Mouse (Mus musculus): Measurements from ENCODE around the gene Chpt1.
"Not testable (repeated sequence)": the region's sequence is repeated elsewhere in the genome, so short reads cannot be mapped to it uniquely, and the experiment has no call there.

Gene Chpt1

DNA sequence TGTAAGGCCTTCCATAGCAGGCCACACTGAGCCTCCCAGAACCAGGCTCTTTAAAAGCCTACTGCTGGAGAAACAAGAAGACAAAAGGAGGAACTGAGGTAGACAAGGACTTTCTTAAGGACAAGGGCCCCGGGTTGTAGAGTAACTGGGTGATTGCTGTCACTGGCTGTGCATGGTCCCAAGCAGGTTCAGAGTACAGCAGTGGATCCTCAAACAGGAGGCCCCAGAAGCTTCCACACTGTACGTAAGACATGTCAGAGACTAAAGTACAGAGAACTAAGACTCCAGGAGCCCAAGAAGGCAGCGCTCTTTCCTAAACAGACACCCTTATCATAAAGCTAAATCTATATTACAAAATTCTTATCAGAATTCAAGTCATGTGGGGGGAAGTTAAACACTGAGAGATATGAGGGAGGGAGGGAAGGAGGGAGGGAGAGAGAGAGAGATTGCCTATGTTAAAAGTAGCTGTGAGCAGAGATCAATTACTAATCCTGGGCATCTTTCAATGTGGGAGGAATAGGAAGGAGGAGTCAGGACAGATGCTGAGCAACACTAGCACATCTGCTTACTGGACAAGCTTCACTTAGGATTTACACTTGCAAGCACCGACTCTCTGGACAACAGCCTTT, 8.8 kb downstream of the Chpt1 start:
- no peak for DNase-seq (ENCODE audit: extremely low spot score)

DNA sequence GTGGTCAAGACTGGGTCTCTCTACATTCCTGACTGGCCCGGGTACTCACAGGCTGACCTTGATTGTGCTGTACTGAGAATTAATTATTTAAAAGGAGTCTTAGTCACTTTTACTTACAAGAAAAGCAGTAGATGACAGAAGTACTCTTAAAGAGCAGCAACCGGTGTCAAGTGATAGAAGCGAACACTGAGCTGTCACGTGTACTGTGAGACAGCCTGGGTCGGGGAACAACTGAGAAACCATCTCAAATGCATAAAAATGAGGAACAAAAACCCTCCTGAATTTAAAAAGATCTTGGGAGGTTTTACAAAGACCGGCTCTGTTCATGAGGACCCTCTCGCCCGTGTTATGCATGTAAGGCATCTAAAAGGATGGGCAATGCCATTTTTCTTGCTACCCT, 11.2 kb downstream of the Chpt1 start:
- no peak for DNase-seq (ENCODE audit: extremely low spot score)

DNA sequence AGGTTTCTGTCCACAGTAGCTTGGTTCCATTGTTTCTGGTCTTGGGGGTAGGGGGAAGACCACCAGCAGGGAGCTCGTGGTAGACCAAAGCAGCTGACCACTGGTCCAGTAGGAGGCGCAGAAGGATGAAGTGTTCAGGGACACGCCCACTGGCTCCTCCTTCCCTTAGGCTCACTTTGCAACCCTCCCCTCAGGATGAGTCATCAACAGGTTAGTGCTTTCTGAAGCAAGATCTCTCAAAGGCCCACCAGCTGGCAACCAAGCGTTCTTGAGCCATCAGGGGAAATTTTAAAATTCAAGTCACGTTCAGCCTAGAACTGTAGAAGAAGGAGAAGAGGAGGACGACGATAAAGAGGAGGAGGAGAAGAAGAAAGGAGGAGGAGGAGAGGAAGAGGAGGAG, 12.2 kb downstream of the Chpt1 start:
- no peak for DNase-seq (ENCODE audit: extremely low spot score)

DNA sequence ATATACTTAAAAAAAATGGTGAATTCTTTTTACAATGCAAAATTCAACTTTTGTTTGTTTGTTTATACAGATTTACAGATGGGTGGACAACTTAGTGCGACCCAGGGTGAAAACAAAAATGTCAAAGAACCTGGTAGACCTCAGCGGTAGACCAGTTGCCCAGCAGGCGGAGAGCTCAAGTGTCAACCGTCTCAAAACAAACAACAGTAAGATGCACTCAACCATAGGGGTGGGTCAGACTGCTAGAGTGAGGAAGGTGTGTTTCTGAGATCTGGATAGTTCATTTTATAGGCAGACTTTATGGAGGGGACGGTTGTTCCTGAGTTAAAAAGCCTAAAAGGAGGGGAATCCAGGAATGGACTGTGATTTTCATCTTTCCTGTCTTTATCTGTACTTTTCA, 15.2 kb downstream of the Chpt1 start:
- no peak for DNase-seq (ENCODE audit: extremely low spot score)

DNA sequence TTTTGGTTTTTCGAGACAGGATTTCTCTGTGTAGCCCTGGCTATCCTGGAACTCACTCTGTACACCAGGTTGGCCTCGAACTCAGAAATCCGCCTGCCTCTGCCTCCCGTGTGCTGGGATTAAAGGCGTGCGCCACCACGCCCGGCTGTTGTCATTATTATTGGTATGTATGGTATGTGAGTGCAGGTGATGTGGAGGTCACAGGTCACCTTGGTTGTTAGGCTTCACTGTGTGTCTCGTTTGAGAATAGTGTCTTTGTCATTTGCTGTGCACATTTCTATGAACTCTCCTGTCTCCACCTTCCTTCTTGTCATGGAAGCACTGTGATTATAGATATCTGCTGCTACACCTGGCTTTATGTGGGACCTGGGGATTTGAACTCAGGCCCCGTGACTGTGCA, 21.0 kb downstream of the Chpt1 start:
- DNase-seq (ENCODE audit: extremely low spot score) = not testable (repeated sequence)

DNA sequence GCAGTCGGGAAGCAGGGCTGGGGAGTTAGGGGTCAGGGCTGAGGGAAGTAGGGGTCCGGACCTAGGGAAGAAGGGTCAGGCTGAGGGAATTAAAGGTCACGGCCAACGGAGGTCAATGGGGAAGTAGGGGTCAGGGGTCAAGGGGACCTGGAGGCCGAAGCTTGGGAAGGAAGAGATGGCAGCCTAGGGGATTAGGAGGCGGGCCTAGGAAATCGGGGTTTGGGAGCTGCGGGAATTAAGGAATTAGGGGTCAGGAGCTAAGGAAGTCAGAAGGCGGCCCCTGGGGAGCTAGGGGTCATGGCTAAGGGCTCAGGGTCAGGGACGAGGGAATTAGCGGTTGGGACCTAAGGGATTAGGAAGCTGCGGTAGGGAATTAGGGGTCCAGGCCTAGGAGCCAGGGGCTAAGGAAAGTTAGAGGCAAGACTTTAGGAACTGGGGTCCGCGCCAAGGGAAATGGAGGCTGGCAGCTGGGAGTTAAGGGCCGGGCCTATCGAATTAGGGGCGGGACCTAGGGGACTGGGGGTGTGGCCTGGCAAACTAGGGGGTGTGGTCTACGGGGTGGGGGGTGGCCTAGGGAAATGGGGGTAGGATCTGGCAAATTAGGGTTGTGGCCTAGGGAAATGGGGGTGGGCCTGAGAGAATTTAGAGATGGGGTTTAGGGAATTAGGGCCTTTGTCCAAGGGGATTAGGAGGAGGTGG, 43.6 kb downstream of the Chpt1 start:
- DNase-seq (ENCODE audit: extremely low spot score) = no peak

DNA sequence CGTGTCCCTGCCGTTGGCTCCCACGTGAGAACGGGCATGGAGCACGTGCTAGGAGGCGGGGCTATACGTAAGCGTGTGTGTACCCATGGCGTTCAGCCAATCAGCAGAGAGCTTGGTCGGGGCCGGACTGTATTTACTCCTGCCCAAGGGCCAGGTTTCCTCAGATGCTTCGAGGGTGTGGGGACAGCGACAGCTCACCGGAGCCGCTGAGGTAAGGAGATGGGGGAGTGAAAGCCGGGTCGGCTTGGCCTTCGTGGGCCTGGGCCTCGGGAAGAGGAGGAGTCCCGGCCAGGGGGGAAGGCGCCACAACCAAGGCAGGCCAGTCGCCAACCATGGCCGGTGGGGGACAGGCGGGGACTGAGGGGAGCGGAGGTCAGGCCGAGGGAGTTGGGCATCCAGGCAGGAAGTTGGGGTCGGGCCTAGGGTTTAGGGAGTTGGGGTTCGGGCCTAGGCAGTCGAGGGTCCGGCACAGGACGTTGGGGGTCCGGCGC, 44.3 kb downstream of the Chpt1 start, which contains the start of gene Sycp3:
Gene Sycp3 (plus strand): TSS at position 68 of the 491 bp plus-strand sequence.
- DNase-seq (ENCODE audit: extremely low spot score) = no peak

DNA sequence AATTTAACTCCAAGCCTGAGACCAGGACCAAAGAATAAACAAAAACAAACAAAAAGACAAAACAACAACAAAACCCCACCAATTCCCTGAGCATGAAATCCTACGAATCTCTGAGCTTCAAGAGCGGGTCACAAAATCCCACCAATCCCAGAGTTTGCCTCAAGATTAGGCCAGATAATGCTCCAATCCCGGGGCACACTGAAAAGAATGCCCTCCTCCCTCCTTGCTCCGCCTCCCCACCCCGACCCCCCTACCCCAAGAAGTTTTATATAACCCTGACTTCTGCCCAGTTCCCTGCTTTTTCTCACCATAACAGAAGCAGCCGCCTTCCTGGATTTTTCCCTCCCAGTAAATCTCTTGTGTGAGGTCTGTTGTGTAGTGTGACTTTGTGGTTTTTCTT, 46.1 kb downstream of the Chpt1 start:
- no peak for DNase-seq (ENCODE audit: extremely low spot score)

DNA sequence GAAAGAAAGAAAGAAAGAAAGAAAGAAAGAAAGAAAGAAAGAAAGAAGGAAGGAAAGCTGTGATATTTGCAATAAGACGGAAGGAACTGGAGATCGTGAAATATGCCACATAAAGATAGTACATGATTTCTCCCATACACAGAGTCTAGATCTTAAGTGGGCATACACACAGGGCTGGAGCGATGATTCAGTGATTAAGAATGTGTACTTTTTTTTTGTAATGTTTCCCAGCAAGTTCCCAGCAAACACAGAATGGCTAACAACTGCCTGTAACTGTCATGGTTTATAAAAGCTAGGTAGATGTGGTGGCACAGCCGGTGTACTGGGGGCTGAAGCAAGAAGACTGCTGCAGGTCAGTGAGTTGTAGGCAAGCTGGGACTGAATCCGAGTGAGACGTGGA, 51.9 kb downstream of the Chpt1 start:
- DNase-seq (ENCODE audit: extremely low spot score) = no peak

DNA sequence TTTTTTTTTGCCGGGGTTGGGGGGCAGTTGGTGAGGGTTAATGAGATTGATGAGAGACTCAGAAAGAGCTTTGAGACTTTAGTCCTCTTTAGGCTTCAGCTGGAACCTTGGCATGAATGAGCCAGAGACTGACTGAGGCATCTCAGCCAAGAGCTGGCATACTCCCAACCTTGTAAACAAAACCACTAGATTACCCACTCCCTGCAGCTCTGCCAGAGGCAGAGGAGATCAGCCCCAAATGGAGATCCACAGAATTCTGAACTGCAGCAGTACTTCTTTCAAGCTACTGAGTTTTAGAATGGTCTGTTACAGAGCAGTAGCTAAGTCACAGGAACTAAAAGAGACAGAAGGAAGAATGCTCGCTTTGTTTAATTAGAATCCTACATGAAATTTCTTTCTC, 52.7 kb downstream of the Chpt1 start:
- DNase-seq (ENCODE audit: extremely low spot score) = no peak

DNA sequence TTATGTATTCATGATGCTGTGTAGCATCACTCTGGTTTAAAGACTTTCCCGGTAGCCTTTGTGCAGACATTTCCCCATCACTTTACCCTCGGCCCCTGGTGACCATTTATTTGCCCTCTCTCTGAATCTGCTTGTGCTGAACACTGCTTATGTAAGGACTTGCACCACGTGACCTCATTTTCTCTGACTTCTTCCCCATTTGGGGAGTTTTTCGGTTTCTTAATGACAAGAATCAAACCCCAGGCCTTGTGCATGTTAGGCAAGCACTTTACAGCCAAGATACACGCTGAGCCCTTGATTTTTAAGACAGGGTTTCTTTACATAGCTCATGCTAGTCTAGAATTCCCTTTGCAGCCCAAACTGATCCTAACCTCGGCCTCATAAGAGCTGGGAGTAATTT, 62.6 kb downstream of the Chpt1 start:
- no peak for DNase-seq (ENCODE audit: extremely low spot score)

DNA sequence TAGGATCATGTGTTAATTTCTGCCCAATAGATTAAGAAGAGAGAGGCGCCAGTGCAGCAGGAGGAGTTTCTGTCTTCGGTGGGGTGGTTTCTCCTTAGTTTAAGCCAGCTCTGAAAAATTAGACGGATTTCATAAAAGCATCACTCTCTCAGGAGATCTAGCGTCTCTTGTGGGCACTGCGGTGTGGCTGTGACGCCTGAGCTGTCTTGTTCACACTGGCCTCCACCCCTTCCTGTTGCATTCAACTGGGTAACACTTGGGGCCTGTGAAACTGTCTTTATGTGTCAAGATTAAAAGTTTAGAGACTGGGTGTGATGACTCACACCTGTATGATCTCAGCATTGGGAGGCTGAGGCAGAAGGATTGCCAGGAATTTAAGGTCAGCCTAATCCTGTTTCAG, 75.9 kb downstream of the Chpt1 start:
- DNase-seq (ENCODE audit: extremely low spot score) = no peak

DNA sequence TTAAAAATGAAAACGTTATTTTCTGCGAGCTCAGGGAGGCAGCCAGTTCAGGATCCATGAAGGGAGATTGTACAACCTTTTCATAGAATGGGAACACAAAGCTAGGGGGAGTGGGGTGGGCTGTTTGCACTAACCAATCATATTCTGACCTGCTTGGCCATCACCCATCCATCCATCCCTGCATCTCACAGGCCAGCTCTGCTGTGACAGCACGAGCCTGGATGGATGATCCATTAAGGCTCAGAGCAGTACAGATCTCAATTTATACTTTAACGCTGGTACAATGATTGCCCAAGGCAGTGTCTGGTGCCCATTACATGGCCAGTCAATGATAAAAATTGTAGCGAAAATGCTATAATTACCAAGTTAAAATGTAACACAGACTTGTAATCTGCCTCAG, 77.0 kb downstream of the Chpt1 start:
- DNase-seq (ENCODE audit: extremely low spot score) = no peak

DNA sequence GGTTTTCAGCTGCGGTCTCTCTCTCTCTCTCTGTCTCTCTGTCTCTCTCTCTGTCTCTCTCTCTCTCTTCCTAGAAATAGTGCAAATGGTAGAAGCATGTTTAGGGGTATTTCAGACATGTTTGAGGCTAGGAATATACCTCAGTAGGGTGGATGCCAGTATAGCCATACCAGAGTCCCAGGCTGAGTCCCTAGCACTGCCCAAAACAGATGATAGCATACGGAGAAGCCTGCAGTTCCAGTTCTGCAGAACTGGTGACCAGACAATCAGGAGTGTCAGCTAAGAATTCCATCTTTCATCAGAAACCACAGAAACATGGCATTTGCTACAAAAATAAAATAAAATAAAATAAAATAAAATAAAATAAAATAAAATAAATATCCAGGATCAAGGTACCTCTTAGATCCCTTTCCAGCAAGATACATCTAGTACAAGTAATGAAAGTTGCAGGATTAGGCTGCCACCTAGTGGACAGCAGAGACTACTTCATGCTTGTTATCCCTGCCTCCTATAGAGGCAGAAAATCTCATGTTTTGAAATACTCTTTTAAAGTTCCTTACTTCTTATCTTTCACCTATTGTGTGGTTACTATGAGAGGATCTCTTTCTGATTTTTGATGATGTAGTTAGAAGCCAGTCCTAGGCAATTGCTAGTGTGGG, 77.6 kb downstream of the Chpt1 start:
- DNase-seq (ENCODE audit: extremely low spot score) = peak; percentile 25

DNA sequence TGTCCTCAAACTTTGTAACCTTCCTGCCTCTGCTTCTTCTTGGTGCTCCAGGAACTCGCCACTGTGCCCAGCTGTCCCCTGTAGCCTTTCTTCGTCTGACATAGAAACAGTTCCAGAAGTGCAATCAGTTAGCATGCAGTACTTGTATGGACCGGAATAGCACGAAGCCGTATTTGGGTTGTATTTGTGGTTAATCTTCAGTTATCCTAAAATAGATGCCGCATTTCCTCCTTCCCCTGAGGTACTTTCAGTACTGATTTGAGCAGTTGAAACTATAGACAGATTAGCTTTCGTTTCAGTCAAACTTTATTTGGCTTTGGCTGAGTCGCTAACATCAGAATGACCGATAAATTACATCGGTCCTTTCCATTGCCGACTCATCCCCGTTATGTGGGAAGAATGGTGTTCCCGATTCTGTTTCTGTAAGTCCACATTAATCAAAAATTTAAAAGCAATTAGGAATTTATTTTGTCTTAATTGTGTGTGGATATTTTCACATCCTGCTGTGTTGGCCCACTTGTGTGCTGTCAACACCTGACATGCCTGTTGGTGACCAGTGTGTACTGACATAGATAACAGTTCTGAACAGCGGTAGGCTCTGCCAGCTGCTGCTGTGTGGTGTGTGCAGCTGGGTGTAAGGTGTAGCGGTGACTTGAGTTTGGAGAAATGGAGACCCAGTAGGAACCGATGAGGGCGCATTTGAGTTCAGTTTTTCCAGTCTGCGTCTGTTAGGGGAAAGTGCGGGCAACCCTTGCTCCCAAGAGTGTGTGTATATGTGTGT, 83.0 kb downstream of the Chpt1 start:
- no peak for DNase-seq (ENCODE audit: extremely low spot score)

DNA sequence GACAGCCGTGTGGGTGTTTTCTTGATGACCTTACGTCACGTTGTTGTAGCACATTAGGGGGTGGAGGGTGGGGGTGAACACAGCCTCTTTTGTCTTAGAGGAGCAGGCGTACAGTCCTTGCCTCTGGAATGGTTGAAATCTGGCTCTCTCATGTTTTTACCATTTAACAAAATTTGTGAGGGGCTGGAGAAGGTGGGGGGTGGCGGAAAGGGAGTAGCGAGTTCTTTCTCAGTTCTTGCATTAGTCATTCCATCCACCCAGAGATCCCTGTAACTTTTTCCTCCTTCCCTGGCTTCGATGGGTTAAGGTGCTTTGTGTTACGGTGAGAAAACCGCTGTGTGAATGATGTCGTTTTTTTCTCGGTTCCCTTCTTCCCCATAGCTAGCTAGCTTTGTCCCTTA, 83.7 kb downstream of the Chpt1 start:
- no peak for DNase-seq (ENCODE audit: extremely low spot score)

DNA sequence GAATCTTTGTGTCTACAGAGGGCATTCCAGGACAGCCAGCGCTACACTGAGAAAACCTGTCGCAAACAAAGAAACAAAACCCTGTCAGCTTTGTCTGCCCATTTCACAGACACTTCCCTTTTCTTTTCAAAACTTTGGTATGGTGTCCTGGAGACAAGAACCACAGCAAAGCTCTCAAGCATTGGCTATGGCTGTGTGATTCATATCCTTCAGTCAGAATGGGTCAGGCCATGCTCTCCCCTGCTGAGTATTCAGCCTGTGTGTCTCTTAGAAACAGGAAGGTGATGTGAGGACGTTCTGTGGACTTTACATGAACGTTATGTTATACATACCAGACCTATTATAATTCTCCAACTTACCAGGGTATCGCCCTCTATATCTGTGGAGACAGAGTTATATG, 86.2 kb downstream of the Chpt1 start:
- DNase-seq (ENCODE audit: extremely low spot score) = no peak

DNA sequence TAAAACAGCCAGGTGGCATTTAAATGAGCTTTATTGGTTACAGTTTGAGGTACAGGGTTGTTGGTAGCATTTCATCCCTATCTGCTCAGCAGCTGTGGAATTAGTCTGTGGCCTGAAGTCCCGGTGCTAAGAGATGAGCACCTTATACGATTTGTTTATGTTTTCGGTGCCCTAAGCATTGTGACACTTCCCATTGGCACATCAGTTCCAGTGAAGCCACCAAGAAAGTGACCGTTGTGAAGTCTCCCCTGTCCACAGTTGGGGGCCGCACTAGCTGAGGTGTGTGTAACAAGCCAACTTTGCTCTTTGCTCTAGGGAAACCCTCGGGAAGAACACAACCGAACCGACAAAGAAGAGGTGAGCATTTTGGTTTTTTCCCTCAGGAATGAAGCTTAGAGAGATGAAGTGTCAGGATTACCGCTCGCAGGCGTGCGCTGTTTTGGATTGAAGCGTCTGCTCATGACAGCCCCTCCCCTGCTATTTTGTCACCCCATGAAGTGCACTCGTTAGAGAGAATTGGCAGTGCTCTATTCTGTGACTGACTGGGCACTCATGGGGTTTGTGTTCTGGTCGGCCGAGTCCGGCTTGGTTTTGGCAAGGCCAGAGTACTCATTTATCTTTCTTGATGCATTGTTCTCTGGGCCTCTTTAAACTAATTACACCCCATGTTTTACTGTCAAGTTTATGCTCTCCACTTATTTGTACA, 91.4 kb downstream of the Chpt1 start:
- no peak for DNase-seq (ENCODE audit: extremely low spot score)

DNA sequence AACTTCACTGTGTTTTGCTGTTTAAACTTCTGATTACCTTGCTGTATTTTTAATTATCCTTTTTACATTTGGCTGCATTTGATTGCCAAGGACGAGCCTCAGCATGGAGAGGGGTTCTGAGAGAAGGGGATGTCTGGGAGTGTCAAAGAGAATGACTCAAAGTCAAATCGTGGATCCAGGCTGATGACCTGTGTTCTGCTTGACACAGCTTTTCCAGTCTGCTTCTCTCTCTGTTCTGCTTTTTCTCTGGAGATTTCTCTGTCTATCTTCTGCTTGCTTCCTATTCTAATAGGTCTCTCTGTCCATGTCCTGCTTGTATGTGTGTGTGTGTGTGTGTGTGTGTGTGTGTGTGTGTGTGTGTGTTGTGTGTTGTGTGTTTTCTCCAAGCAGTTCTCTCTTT, 94.1 kb downstream of the Chpt1 start:
- no peak for DNase-seq (ENCODE audit: extremely low spot score)

DNA sequence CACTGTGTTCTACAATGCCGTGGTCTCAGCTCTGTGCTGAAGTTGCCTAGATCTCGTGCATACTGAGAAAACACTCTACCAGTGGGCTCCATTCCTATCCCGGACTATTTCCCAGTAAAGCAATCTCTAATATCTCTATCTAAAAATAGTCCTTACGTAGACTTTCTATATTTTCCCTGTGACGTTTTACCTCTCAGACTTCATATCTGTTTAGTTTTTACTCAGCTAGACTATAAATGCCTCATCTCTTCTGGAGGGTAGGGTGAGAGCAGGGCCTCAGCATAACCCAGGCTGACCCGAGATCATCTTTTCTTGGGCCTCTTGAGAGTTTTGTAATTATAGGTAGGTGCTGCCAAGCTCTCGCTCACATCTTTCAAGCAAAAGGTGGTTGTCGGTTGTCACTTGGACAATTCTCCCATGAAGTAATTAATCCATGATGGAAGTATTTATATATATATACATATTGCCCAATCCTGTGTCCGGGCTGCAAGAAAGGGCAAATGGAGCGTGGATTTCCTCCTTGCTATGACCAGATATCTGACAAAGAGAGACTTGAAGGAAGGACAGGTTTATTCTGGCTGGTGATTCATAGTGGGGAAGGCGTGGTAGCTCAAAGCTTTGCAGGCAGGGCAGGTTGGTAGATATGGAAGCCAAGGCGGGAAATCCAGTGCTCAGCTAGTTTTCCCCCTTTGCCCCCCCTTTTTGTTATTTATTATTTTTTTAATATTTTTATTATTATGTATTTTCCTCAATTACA, 95.8 kb downstream of the Chpt1 start:
- DNase-seq (ENCODE audit: extremely low spot score) = no peak

DNA sequence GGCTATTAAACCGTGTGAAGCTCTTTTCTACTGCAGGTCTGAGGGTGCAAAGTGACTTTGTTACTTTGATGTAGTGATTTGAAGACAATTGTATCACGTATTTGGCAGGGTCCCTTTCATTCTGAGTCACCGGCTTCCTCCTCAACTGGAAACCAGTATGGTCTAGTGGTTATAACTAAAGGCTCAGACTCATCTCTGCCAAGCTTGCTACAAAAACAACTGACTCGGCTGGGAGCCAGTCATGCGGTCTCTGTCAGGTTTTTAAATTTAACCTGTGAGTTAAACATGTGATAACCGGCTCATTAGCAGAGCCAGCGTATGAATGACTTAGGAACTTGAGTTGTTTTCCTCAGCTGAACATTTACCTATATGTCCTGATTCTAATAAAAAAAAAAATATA, 98.1 kb downstream of the Chpt1 start:
- DNase-seq (ENCODE audit: extremely low spot score) = no peak
